Mouse (Mus musculus) urinary bladder, postnatal 14 days (tissue): Measurements from ENCODE around the gene Mdm4.
"Not testable (repeated sequence)": the region's sequence is repeated elsewhere in the genome, so short reads cannot be mapped to it uniquely, and the experiment has no call there.

Experiments
- DNase-seq: peaks from one replicate; pipeline ENCODE4 v3.0.0; 2021; ENCODE audit warnings: low spot score

Mdm4 gene

DNA sequence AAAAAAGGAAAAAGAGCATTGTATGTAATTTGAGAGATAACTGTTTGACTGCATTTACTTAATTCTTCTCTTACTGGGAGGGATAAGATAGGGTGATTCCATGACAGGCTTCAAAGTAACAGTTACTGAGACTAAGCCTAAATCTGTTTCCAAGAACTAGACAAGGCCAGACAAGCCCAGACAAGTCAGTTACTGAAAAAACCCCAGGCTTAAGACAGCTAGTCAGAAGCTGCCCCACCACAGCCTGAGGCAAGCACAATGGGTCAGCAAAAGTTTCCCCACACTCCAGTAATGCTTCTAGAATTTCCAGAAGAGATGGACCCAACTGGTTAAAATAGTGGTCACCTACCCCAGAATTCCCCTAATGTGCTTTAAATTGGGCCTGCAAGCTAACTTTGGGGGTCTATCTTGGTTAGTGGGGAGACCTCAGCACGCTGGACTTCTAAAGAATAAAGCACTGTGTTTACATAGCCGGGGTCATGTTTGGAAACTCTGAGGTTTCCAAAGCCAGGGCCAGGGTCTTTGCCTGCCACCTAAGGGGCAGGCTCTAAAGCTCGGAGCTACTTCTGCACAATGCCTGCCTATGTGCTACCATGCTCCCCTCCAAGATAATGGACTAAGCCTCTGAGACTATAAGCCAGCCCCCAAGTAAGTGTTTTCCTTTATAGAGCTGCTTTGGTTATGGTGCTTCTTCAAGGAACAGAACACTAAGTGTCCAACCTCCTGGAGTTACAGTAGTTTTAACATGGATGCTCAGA lies 10.0 kb downstream of the Mdm4 start:
- peak; percentile 34 for DNase-seq

DNA sequence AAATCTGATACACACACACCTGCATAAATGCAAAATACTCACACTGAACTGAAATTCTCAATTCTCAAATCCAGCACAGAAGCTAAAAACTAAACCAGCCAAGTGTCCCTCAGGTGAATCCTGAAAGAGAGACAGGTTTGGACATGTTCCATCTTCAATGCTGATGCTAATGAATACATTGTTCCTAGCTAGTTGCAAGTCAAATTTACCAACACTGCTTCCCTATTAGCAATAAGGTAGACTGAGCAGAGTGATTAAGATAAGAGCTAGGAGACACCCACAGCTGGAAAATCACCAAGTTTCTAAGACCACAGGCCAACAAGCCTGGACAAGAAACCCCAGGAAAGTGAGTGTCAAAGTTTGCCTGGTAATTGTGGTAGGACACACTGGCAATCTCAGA lies 11.0 kb downstream of the Mdm4 start:
- DNase-seq, result peak; percentile 26

- no peak for DNase-seq
These were observed 11.8 kb downstream of the Mdm4 start for GRCm38 (mm10) chr1:133018580-133018979.

- no peak for DNase-seq
These were observed 13.5 kb downstream of the Mdm4 start for GRCm38 (mm10) chr1:133016775-133017428.

- DNase-seq, result no peak
These were observed 16.2 kb downstream of the Mdm4 start for GRCm38 (mm10) chr1:133014196-133014595.

- no peak for DNase-seq
These were observed 17.0 kb downstream of the Mdm4 start for GRCm38 (mm10) chr1:133013331-133013730.

- DNase-seq, result no peak
These were observed 18.2 kb downstream of the Mdm4 start for GRCm38 (mm10) chr1:133011955-133012841.

- DNase-seq, result no peak
These were observed 23.8 kb downstream of the Mdm4 start for GRCm38 (mm10) chr1:133006571-133006970.

GRCm38 (mm10) chr1:133000347-133000746 lies 30.0 kb downstream of the Mdm4 start:
- no peak for DNase-seq

- no peak for DNase-seq
These were observed 38.8 kb downstream of the Mdm4 start for GRCm38 (mm10) chr1:132991580-132991979.

- DNase-seq, result no peak
These were observed 39.6 kb downstream of the Mdm4 start for GRCm38 (mm10) chr1:132990733-132991132.

DNA sequence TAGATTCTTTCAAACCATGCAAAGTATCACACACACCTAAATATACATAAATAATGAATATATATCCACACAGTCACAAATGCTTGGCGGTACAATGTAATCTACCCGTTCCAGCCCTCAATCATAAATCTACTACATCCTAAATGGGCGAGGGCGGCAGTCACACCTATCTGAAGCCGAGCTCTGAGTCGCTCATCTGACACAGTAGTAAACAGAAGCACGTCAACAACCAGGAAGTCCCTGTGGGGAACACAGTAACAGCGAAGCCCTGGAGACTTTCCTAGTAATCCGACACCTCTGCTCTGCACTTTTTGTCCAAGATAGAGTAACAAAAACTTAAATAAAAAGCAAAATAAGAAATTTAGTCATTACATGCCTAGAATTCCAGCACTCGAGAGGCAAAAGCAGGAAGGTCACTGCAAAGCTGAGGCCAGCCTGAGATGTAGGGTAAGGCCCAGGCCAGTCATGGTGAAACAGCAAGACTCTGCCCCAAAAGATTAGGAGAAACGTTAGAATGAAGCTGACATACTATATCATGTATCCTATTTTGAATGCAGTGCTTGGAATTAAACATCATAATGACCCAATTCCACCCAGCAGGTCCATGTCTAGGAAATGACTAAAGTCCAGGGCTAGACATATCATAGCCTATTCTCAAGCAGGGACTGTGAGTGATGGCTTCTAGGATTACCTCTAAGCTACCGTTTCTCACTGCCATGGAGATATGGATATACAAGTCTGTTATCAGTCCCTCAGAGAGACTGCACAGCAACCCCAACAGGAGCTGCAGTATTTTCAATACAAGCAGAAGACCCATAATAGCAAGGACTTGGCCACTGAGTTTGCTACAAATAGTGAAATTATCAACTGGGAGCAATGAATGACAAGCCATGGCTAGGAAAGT lies 41.6 kb downstream of the Mdm4 start:
- not testable (repeated sequence) for DNase-seq

GRCm38 (mm10) chr1:132982728-132983127 lies 47.6 kb downstream of the Mdm4 start:
- DNase-seq, result peak; percentile 48

DNA sequence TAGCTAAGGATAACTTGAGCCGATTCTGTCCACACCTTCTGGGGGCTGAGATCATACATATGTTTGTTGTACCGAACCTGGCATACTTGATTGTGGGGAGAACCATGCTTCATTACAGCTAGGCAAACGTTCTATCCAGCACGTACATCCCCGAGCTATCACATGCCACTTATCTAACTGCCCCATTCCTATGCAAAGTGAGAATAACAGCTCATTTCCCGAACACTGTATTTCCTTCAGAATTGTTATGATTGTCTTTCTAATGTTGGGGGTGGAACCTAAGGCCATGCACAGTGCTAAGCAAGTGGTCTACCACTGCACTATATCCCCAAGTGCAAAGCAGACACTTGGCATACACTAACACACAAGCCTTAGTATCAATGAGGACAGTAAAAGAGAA lies 49.1 kb downstream of the Mdm4 start:
- DNase-seq, result no peak

DNA sequence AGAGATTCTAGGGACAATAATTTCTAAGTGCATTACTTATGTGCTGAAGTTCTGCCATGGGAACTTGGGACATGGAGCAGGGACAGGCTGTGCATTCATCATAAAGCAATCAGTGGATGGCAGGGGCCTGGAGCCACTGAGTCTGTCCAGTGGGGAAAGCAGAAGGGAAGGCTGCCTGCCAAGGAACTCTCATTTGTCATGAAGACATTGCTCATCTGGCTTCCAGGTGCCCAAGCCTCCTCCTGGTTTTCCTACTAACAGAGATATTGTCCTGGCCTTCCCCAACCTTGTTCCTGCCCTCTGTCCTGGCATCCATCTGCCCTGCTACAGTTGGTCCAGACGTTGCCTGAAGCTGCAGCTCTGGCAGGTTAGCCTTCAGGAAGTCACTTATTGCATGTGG lies 53.0 kb downstream of the Mdm4 start:
- DNase-seq, result no peak

DNA sequence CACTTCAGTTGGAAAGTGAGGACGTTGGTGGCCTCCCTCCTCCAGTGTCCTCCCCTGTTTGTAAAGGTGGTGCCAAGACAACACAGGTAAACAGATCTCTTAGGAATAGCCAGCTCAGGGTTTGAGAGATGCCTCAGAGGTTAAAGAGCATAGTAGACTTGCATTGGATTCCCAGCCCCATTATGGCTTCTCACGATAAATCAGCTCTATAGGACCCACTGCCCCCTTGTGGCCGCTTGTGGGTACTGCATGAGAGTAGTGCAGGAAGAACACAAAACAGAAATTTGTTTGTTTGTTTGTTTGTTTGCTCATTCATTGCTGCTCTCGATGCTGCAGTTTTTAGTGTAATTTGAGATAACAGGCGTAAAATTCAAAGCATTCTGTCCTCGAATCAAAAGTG lies 61.7 kb downstream of the Mdm4 start:
- DNase-seq, result peak; percentile 58

GRCm38 (mm10) chr1:132964691-132965090 lies 65.7 kb downstream of the Mdm4 start:
- no peak for DNase-seq

- no peak for DNase-seq
These were observed 66.3 kb downstream of the Mdm4 start for GRCm38 (mm10) chr1:132964106-132964505.

DNA sequence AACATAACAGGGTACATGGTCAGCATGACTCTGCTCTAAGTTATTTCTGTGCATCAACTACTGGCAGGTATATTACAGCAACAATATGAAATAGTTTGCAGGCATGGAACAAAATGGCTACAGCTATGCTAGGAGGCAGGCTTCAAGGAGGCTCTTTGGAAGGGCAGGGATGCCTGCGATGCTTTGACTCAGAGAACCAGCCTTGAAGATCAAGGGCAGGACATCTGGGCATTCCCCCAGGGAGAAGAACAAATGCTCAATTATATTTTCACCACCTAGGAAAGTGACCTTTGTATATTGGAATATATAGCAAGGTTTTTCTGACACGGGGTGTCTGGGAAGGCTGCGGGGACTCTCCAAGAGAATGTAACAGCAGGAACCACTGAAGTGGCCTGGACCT lies 68.6 kb downstream of the Mdm4 start:
- DNase-seq, result no peak

- DNase-seq, result no peak
These were observed 73.6 kb downstream of the Mdm4 start for GRCm38 (mm10) chr1:132956809-132957208.

DNA sequence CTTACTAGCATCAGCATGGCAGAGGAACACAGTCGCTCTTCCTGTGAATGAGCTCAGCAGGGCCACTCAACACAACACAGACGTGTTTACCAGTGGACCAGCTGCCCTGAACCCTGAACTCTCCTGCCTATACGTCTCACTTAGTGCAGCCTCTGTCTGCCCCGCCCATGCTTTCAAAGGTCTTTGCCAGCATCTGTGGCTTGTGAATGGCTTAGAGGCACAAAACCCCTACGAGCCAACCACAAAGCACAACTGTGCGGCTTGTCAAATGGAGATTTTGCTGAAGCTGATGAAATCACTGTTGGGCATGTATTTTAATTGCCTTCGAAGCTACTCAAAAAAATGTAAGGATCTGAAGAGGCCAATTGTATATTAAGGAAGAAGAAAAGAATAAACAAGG lies 82.5 kb downstream of the Mdm4 start:
- no peak for DNase-seq

GRCm38 (mm10) chr1:132945826-132946225 lies 84.5 kb downstream of the Mdm4 start:
- no peak for DNase-seq
